Mouse (Mus musculus) spleen, postnatal 36 days (tissue): ENCODE data around the gene Zcchc8.

ENCODE experiments used
- DNase-seq, 2 experiments: peaks; one replicate each; pipeline ENCODE4 v3.0.0; 2022; ENCODE audit warnings: low spot score in 2 of 2, mixed read lengths in 1 of 2

Gene Zcchc8

DNA sequence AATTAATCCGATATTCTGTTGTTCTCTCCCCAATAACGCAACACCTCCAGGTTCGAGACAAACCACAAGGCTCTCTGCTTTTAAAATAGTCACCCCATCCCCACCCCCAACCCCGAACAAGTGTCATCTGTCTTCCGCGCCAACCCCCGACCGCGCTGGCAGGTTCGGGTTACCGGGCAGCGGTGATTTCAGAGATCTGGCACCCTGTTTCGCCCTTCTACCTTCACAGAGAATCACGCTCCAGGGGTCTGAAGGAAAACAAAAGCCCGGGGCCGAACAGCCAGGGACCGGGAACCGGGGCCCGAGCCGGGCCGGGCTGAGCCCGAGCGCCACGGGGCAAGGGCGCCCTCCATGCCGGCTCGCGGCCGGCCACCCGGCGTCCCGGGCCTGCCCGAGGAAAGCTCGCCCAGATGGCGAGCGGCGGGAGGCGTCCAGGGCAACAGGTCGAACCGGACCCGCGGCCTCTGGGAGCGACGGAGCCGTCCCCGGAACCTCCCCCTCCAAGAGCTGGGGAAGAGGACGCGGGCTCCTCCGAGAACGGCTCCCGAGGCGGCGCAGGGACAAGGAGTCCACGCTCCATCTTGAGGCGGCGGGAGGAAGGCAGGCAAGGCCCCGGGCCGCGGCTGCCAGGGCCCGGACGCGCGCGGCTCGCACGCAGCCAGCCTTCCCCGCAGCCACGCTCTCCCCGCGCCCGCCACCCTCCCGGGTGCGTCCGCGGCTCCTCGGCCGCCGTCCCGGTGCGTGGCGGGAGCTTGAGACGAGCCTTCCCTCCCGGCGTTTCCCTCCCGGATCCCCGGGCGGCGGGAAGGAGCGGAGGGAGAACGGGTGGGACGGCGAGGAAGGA lies 37.3 kb downstream of the Zcchc8 start:
- DNase-seq = peak; percentile 29 to 32

DNA sequence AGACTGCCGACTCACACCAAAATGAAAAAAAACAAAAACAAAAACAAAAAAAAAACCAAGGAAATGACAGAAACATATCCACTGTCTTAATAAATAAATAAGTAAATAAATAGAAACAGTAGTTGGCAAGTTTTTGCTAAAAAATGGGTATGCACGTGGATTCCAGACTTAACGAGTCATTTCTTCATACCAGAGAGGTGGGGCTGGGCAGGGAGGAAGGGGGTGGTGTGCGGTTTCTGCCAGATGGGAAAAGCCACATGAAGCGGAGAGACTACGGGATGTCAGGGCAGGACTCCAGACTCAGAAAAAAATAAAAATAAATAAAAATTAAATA lies 37.9 kb downstream of the Zcchc8 start:
- DNase-seq = peak in 1 of 2 experiments; percentile 19

DNA sequence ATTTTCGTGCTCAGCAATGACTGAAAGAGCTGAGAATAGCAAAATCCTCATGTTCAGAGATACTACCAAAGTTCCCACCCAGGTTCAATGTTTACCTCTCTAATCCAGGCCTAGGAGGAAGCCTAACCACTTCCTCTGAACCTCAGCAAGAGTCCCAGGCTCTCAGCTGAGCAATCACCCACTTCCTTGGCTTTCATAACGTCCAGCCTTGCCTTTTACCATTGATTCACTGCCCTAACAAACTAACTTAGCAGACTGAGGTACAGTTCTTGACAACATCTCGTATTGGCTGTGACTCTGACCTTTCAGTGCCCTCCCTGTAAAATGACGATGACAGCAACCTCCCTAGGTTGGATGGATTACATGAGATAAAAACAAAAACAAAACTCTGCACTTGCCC lies 38.5 kb downstream of the Zcchc8 start:
- peak in 1 of 2 experiments; percentile 16 for DNase-seq

DNA sequence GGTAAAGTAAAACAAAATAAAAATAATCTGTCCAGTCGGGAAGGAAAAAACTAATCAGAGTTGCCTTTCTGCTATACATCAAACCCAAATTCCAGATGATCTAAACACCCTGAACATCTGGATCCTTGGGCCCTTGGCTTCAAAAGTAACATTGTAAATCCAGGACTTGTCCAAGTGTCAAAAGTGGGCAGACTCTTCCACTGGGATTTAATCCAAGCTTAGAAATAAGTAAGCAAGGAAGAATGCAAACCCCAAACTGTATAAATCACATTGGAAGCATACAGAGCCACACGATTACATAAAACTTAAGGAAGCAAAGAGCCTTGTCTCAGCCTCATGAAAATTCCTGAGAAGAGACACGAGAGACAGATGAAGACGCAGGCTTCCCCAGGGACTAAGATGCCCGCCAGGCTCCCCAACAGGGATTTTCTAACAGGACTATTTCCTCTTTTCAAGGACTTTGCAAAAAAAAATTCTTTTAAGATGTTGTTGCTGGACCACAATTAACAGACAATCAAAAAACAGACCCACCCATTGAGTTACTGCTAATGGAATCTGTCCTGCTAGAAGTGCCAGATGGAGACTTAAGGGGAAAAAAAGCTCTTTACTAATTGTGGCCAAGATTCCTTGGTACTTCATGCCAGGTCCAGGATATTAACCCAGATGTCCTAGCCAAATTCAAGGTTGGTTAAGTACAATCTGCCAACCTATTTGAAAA lies 41.2 kb downstream of the Zcchc8 start:
- no peak for DNase-seq

DNA sequence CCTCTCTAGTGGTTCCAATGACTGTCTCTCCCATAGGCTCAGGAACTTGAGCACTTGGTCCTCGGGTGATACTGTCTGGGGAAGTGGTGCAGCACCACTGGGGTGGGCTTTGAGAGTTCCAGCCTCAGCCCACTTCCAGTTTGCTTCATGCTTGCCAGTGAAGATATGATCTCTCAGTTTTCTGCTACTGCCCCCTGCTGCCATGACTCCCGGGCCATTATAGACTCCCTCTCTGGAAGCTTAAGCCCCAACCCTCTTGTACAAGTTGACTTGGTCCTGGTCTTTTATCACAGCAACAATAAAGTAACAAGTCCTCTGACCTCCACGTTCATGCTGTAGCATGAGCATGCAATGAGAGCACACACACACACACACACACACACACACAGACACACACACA lies 41.8 kb downstream of the Zcchc8 start:
- no peak for DNase-seq

DNA sequence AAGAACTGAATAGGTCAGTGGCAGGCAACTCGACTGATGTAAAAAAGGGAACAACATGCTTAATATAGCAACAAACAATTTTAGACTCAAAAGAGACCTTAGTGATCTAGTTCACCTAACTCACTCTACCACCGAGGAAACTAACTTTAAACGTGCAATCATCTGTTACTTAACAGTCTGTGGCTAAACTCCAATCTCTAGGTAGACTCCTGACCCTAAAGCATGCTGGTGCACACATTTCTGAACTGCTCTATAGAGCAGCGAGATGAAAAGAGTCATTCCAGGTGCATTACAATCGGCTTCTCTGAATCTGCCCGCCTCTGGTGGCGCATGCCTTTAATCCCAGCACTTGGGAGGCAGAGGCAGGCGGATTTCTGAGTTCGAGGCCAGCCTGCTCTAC lies 45.2 kb downstream of the Zcchc8 start:
- no peak for DNase-seq

DNA sequence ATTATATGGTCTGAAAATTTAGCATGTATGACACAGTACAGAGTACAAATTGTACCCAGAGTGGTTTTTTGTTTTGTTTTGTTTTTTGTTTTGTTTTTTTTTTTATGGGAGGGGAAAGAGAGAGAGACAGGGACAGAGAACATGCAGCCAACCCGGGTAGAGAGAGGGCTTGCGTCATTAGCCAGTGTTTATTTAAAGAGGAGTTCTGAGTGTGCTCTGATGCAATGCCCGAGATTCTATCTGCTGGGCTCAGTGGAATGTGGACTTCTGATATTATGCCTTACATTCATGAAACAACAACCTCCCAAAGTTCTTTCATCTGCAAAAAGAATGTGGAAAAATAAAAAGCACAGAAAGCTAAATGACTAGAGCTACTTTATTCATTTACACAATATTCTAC lies 45.7 kb downstream of the Zcchc8 start:
- no peak for DNase-seq

DNA sequence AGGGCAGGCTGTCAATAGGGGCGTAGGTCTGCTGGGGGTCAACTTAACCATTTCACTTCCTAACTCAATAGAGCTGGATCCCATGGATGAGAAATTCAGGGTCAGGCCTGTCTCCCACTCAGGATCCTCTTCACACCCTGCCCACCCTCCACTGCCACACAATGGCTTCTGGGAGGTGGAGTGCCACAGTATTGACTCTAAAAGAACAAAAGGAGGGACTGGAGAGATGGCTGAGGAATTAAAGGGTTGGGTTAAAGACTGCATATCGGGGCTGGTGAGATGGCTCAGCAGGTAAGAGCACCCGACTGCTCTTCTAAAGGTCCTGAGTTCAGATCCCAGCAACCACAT lies 49.5 kb downstream of the Zcchc8 start:
- DNase-seq = no peak

DNA sequence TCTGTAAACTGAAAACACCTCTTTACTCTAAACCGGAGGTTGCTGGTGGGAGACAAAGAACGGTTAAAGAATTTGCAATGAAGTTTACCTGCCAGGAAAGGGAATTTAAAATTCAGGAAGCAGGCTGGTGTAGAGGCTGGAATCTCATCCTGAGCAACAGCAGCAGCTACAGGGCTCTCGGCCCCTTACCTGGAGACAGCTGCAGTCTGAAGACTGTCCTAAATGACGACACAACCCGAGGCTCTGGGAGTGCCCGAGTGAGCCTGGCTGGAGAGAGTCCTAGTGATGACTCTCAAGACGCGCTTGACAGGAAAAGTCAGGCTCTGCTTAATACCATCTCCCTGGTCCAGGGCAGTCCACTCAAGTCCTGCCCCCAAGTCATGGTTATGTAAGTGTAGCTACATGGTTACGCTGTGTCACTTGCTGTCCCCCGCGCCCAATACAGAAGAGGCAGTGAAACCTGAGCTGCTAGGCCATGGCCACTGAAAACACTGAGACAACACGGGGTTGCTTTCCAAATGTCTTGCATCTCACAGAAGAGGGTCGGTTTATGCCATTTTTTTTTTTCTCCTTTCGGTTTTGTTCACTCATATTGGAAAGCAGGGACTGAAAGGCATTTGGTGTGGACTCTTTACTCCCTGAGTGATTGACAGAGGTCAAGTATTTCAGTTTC lies 50.0 kb downstream of the Zcchc8 start:
- peak; percentile 20 to 30 for DNase-seq

DNA sequence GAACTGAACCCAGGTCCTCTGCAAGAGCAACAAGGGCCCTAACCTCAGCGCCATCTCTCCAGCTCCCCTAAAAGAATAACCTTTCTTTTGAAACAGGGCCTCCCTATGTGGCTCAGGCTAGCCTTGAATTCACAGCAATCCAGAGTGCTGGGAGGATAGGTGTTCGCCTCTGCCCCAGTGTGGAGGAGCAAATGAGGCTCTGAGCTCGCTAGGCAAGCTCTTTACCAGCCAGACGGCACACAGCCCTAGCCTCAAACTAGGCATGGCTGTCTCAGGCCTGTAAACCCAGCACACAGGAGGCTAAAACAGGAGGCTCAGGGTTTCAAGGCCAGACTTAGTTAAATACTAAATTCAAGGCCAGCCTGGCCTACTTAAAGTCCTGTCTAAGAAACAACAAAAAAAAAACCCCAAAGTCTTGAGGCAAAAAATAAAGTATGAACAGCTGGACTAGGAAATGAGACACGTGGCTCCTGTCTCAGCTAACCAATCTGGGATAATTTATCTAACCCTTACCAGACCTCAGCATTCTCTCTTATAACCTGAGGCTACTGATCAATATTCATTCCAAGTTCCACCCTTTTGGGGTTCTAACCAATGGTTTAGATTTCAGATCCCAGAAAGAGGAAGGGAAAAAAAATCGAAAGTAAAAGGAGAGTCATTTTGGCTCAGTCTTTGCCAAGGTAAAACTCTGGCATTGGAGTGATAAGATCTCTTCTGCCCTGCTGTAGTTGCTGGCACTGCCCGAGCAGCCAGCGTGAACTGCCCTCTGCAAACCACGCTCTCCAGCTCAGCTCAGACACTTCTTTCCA lies 50.7 kb downstream of the Zcchc8 start:
- no peak for DNase-seq

DNA sequence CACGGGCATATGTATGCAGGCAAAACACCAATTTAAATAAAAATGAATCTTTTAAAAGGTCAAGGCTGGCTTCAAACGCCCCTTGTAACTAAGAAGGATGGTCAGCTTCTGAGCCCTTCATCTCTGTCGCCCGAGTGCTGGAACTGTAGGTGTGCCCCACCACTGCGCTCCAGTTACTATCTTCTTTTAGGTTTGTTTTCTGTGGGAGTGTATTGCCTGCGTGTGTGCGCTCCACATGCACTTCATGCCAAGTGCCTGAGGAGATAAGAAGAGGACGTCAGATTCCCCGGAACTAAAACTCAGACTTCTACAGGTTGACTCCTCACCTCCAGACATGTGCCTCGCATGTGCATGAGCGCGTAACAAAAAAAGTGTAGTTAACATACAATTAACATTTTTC lies 53.0 kb downstream of the Zcchc8 start:
- no peak for DNase-seq

DNA sequence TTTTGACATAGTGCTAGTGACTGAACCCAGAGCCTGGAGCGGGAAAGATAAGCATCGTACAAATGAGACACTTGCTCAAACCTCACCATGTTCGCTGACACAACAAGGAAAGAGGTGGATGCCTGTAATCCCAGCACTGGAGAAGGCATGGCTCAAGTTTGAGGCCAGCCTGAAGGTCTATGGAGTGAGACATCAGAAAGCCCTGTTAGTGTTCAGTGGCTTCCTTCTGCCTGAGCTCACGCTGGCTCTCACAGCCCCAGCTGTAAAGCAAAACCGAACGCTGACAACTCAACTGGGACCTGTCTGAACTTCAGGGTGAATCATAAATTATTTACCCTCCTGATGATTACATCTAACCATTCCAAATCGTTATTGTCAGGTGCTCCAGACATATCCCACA lies 54.9 kb downstream of the Zcchc8 start:
- DNase-seq = no peak

DNA sequence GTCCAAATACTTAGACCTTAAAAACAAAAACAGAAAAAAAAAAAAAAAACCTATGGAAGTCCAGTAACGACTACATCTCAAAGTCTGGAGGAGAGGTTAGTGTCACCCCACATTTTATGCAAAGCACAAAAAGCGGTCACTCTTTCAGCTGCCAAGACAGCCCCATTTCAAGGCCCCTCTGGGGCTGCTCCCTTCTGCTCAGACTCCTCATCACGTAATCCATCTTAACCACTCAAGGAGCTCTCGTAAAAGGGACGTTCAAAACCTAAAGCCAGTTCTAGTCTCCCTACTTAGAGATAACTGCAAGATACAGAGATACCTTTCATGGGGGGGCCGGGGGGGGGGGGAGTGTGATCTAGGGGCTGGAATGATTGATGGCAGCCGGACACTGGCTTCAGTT lies 56.6 kb downstream of the Zcchc8 start:
- no peak for DNase-seq

DNA sequence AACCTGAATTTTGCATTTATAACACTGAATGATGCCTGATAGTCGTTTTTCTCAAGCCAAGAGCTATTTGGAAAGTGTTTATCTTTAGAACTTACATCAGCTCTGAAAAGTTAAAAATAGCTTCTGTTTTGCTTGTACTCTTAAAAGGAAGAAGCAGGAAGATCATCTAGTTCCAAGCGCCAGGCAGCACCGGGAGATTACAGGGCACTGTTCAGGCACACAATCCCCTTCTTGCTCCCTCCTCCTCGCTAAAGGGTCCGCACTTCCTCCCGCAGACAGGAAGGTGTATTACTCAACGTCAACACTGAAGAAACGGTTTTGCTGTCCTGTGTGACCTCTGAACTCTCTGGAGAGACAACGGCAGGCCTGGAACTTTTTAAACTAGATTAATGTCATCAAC lies 58.8 kb downstream of the Zcchc8 start:
- no peak for DNase-seq

DNA sequence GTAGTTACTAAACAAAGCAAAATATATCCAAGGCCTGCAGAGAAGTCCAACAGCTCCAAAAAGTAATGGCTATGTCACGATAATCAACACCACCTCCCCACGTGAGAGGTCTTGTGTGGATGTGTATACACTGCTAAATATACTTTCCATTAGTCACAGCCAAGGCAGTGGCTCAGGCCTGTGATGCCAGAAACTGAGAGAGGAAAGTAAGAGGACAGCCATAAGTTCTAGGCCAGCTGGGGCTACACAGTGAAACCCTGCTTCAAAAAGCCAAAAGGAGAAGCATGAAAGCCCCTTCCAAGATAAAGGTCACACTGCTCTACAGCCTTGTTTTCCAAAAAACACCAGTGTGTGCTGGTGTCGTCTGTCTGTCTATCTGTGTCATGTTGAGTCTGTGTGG lies 59.3 kb downstream of the Zcchc8 start:
- DNase-seq = no peak

DNA sequence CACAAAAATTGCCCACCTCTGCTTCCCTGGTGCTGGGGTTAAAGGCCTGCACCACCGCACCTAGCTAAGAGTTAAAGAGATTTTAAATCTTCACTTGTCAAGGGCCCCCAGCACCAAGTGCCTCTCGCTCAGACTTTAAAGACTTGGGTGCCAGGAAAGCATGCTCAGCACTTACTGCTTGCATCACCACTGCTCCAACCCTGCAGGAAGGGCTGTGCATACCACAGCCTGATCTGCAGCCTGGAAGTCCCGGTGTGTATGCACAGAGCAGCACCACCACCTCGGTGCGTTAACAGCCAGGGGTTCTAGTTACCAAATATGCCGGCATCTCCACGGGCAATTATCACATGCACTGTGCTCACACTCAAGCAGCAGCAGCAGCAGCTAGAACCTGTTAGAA lies 63.2 kb downstream of the Zcchc8 start:
- no peak for DNase-seq

DNA sequence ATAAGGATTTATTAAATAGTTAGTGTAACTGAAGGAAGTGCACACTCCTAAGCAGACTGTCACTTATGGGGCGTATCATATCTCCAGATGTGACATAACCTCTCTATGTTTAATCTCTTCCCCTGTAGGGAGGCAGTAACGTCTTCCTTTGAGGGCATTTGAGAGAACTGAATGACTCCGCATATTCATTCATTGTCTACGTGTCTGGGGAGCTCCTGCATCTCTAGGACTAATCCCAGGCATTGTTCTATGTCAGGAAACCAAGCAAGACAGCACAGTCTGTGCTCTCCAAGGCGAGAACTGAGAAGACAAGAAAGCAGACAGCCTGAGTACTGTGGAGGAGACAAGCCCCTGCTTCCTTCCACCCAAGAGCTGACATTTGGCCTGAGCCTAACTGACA lies 66.0 kb downstream of the Zcchc8 start:
- DNase-seq = no peak

DNA sequence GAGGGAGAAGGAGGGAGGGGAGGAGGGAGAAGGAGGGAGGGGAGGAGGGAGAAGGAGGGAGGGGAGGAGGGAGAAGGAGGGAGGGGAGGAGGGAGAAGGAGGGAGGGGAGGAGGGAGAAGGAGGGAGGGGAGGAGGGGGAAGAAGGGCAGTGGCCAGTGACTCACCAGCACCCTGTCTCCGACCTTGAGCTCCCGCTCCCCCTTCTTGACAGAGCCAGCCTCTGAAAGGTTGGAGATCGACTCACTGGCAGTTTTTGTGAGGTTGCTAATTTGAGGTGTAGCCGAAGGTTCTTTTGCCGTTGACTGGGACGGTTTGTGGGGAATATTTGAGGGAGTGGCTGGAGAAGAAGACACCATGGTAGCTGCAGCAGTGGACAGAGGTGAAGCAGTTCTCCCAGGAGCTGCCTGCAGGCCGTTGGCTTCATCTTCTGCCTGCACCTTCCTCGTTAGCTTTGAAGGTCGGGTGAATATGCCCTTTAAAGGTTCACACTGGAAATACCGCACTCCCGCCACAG lies 67.6 kb downstream of the Zcchc8 start:
- DNase-seq = no peak

DNA sequence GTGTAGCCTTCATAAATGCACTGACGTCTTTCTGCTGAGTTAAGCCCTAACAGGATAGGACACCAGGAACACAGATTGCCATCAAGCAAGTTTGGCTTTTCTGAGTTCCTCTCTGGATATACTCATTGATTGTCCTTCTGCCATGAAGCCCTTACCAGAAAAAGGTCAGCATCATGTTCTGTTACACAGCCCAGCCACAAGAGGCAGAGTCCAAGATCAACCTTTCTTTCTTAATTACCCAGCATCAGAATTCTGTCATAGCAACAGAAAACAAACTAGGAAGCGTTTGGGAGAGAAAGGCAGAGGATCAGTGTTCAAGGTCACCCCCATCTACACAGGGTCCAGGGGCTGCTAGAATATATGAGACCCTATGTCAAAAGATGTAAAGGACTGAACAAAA lies 70.1 kb downstream of the Zcchc8 start:
- DNase-seq = no peak
